Mouse (Mus musculus): ENCODE measurements at regions not wholly inside any gene's neighbourhood (a gene's known extent, or its start where the extent isn't known, plus 50 kb on each side); places are given as distances from the start of the nearest gene placed in this dataset.

GRCm38 (mm10) chr9:61862071-61862480, 52.3 kb downstream of the Rplp1 start:
- no peak for DNase-seq (ENCODE audit: low read depth)

GRCm38 (mm10) chr9:61860147-61860546, 54.2 kb downstream of the Rplp1 start:
- peak; percentile 82 for DNase-seq (ENCODE audit: low read depth)

GRCm38 (mm10) chr9:61859438-61859837, 54.9 kb downstream of the Rplp1 start:
- peak; percentile 41 for DNase-seq (ENCODE audit: low read depth)

GRCm38 (mm10) chr9:61857817-61858216, 56.5 kb downstream of the Rplp1 start:
- DNase-seq (ENCODE audit: low read depth), result peak; percentile 77

GRCm38 (mm10) chr9:61856686-61857085, 57.7 kb downstream of the Rplp1 start:
- no peak for DNase-seq (ENCODE audit: low read depth)

- DNase-seq (ENCODE audit: low read depth), result no peak
Measured at GRCm38 (mm10) chr9:61855686-61856085, 58.7 kb downstream of the Rplp1 start.

- DNase-seq (ENCODE audit: low read depth), result no peak
Measured at GRCm38 (mm10) chr9:61853841-61854240, 60.5 kb downstream of the Rplp1 start.

- DNase-seq (ENCODE audit: low read depth), result no peak
Measured at GRCm38 (mm10) chr9:61851331-61851730, 63.0 kb downstream of the Rplp1 start.

GRCm38 (mm10) chr9:61848401-61848800, 65.9 kb downstream of the Rplp1 start:
- no peak for DNase-seq (ENCODE audit: low read depth)

GRCm38 (mm10) chr9:61847496-61847895, 66.8 kb downstream of the Rplp1 start:
- DNase-seq (ENCODE audit: low read depth), result no peak

- no peak for DNase-seq (ENCODE audit: low read depth)
Measured at GRCm38 (mm10) chr9:61844645-61845044, 69.7 kb downstream of the Rplp1 start.

GRCm38 (mm10) chr9:61844141-61844540, 70.2 kb downstream of the Rplp1 start:
- DNase-seq (ENCODE audit: low read depth), result no peak

- DNase-seq (ENCODE audit: low read depth), result no peak
Measured at GRCm38 (mm10) chr9:61843513-61843912, 70.8 kb downstream of the Rplp1 start.

- no peak for DNase-seq (ENCODE audit: low read depth)
Measured at GRCm38 (mm10) chr9:61842384-61842783, 72.0 kb downstream of the Rplp1 start.

- no peak for DNase-seq (ENCODE audit: low read depth)
Measured at GRCm38 (mm10) chr9:61841222-61841621, 73.1 kb downstream of the Rplp1 start.

- DNase-seq (ENCODE audit: low read depth), result no peak
Measured at GRCm38 (mm10) chr9:61840353-61840752, 74.0 kb downstream of the Rplp1 start.

- DNase-seq (ENCODE audit: low read depth), result no peak
Measured at GRCm38 (mm10) chr9:61833226-61833625, 81.1 kb downstream of the Rplp1 start.

GRCm38 (mm10) chr9:61830236-61830635, 84.1 kb downstream of the Rplp1 start:
- DNase-seq (ENCODE audit: low read depth), result peak; percentile 67

GRCm38 (mm10) chr9:61829736-61830135, 84.6 kb downstream of the Rplp1 start:
- DNase-seq (ENCODE audit: low read depth), result no peak

- DNase-seq (ENCODE audit: low read depth), result no peak
Measured at GRCm38 (mm10) chr9:61829301-61829700, 85.0 kb downstream of the Rplp1 start.

GRCm38 (mm10) chr9:61827721-61828120, 86.6 kb downstream of the Rplp1 start:
- no peak for DNase-seq (ENCODE audit: low read depth)

- DNase-seq (ENCODE audit: low read depth), result no peak
Measured at GRCm38 (mm10) chr9:61827014-61827413, 87.3 kb downstream of the Rplp1 start.

GRCm38 (mm10) chr9:61826415-61826814, 87.9 kb downstream of the Rplp1 start:
- peak; percentile 76 for DNase-seq (ENCODE audit: low read depth)

GRCm38 (mm10) chr9:61825804-61826203, 88.5 kb downstream of the Rplp1 start:
- DNase-seq (ENCODE audit: low read depth), result no peak

- DNase-seq (ENCODE audit: low read depth), result no peak
Measured at GRCm38 (mm10) chr9:61819836-61820235, 94.5 kb downstream of the Rplp1 start.

All from 416B (cell line).